Mouse (Mus musculus) intestine, embryonic 14.5 days (tissue): ENCODE data around the gene Herc4. TPM values are rescaled to one million over a fixed set of nuclear protein-coding genes. Genes with fewer than 3 reads are reported as not detected.
"Not testable (repeated sequence)": the region's sequence is repeated elsewhere in the genome, so short reads cannot be mapped to it uniquely, and the experiment has no call there.

Experiments
- ATAC-seq: fragments of 200-750 bp; cut with Nextera tagmentation; replicated peaks from 2 replicates; pipeline ENCODE4 v1.8.0; 2017; ENCODE audit warnings: low read depth, moderate number of reproducible peaks, moderate TSS enrichment, moderate library complexity; ENCODE audit not compliant: low FRiP score, low TSS enrichment
- DNase-seq: peaks from one replicate; pipeline ENCODE4 v3.0.0-alpha.2; 2018; ENCODE audit warnings: low spot score
- H3K27ac ChIP-seq: fragments of 300-500 bp; sonication (generic); 2 replicates; pipeline ENCODE4 v1.5.1; 2014; ENCODE audit warnings: low read depth, mild to moderate bottlenecking, control low read depth
- H3K27me3 ChIP-seq: fragments of 300-500 bp; sonication (generic); replicated peaks from 2 replicates; pipeline ENCODE4 v1.6.1; 2014; ENCODE audit warnings: low read length, control low read depth; ENCODE audit not compliant: control insufficient read depth, insufficient read depth
- H3K36me3 ChIP-seq: fragments of 300-500 bp; sonication (generic); 2 replicates; pipeline ENCODE4 v1.6.1; 2014; ENCODE audit warnings: low read length, control low read depth; ENCODE audit not compliant: control insufficient read depth, insufficient read depth
- H3K4me1 ChIP-seq: fragments of 300-500 bp; sonication (generic); replicated peaks from 2 replicates; pipeline ENCODE4 v1.6.1; 2014; ENCODE audit warnings: low read length, control low read depth, mixed read lengths; ENCODE audit not compliant: control insufficient read depth, insufficient read depth
- H3K4me2 ChIP-seq: fragments of 300-500 bp; sonication (generic); 2 replicates; pipeline ENCODE4 v1.6.1; 2014; ENCODE audit warnings: low read length
- H3K4me3 ChIP-seq: fragments of 300-500 bp; sonication (generic); 2 replicates; pipeline ENCODE4 v1.5.1; 2014; ENCODE audit warnings: low read depth, low read length, control low read depth, mixed read lengths
- H3K9ac ChIP-seq: fragments of 300-500 bp; sonication (generic); 2 replicates; pipeline ENCODE4 v1.6.1; 2014; ENCODE audit warnings: mild to moderate bottlenecking, low read length
- H3K9me3 ChIP-seq: fragments of 300-500 bp; sonication (generic); 2 replicates; pipeline ENCODE4 v1.6.1; 2016; ENCODE audit warnings: low read length, control low read depth; ENCODE audit not compliant: control insufficient read depth
- WGBS: fragments of 180-500 bp; shearing (Covaris S2); extraction: QIAGEN DNeasy Blood & Tissue Kit; methylation state at CpG from one replicate; pipeline ENCODE4 v1.1.7; 2014; 5-methylcytosine and 5-hydroxymethylcytosine counted together
- polyA plus RNA-seq: library from polyadenylated mRNA; unstranded; fragments of >200 nt; fragmentation: Nextera tagmentation; extraction: Ambion mirVana; gene quantifications from 2 replicates; pipeline ENCODE4 v1.2.1, GENCODE M21; 2014

Gene Herc4
- polyA plus RNA-seq, 1 experiment from 2014 or later, result 39.8 TPM

DNA sequence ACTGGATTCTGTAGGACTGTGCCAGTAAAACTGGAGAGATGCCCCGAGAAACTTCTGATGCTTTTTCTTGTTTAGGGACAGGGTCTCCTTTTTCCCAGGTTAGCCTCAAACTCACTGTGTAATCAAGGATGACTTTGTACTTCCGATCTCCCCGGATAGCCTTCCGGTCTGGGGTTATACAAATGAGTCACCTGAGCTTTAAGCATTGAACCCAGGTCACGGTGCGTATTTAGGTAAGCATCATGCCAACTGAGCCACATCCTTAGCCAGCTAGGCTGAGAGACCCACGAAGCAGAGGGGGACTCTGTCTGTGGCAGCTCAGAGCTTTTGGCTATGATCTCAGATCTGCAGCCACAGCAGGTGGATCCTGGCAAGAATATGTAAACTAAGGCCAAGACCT is 107.1 kb downstream of the Herc4 start:
- 89% methylated on average over 7 of the region's 7 CpGs for WGBS
- H3K4me3 ChIP-seq, result no peak overlapping the region
- H3K9ac ChIP-seq, result no peak overlapping the region
- no peaks in the 10 kb centered on the region for H3K36me3 ChIP-seq
- H3K27me3 ChIP-seq, result no peaks in the 10 kb centered on the region
- H3K9me3 ChIP-seq, result 0 out of 2 replicates have a peak, but pooled peaks cover 5% of the 10 kb centered on the region
- no peak overlapping the region for H3K27ac ChIP-seq
- no peaks in the 10 kb centered on the region for H3K4me1 ChIP-seq
- no peak for ATAC-seq
- no peak overlapping the region for H3K4me2 ChIP-seq
- no peak for DNase-seq

DNA sequence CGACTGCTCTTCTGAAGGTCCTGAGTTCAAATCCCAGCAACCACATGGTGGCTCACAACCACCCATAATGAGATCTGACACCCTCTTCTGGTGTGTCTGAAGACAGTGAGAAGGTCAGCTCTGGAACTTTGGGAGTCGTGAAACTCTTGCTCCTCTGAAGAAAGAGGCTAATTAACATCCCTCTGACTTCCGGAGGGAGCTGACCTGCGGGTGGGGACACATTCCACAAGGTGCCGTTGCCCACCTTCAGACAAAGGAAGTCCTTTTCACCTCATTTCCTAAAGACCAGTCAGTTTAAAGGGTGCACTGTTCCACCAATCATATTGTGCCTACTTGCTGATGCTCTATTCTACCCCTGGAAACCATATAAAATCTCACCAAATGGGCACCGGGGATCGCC is 107.5 kb downstream of the Herc4 start:
- not testable (repeated sequence) for H3K4me2 ChIP-seq, H3K27me3 ChIP-seq, H3K9ac ChIP-seq, H3K9me3 ChIP-seq, ATAC-seq, DNase-seq, H3K4me3 ChIP-seq, H3K36me3 ChIP-seq, H3K4me1 ChIP-seq, H3K27ac ChIP-seq
- WGBS, result 83% methylated on average over 7 of the region's 7 CpGs

- ATAC-seq, result no peak
- H3K36me3 ChIP-seq, result no peaks in the 10 kb centered on the region
- WGBS, result 96% methylated on average over 5 of the region's 5 CpGs
- no peak overlapping the region for H3K27ac ChIP-seq
- no peak overlapping the region for H3K9ac ChIP-seq
- H3K4me1 ChIP-seq, result no peaks in the 10 kb centered on the region
- DNase-seq, result no peak
- H3K27me3 ChIP-seq, result no peaks in the 10 kb centered on the region
- no peak overlapping the region for H3K4me2 ChIP-seq
- H3K9me3 ChIP-seq, result 0 out of 2 replicates have a peak, but pooled peaks cover 5% of the 10 kb centered on the region
- no peak overlapping the region for H3K4me3 ChIP-seq
Observed at GRCm38 (mm10) chr10:63352111-63352510, 108.5 kb downstream of the Herc4 start.

DNA sequence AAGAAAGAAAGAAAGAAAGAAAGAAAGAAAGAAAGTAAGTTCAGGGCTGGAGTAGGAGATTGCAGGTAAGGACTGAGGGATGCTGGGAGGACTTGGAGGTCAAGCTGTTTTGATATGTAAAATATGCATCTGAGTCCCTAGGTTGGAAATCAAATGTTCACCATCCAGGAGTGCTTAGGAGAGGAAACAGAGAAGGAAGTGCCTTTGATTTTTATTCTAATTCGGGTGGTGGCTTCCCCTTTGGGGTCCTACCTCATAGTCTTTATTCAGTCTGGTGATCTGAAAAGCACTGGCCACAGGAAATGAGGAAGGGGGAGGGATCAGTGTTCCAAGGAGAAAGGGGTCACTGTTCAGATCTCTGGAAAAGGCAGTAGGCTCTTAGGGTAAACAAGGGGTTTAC is 116.9 kb downstream of the Herc4 start:
- Histone ChIP-seq H3K4me2 (no peak overlapping the region), H3K4me1 (no peaks in the 10 kb centered on the region), H3K9ac (no peak overlapping the region), H3K4me3 (no peak overlapping the region), H3K9me3 (no peaks in the 10 kb centered on the region), H3K36me3 (no peaks in the 10 kb centered on the region), H3K27me3 (no peaks in the 10 kb centered on the region), H3K27ac (no peak overlapping the region)
- WGBS, result 58% methylated on average over 1 of the region's 1 CpGs
- DNase-seq (no peak), ATAC-seq (no peak)

GRCm38 (mm10) chr10:63365918-63366455 is 122.4 kb downstream of the Herc4 start:
- DNase-seq (no peak), ATAC-seq (no peak)
- Histone ChIP-seq H3K9ac (no peak overlapping the region), H3K27ac (no peak overlapping the region), H3K9me3 (no peaks in the 10 kb centered on the region), H3K36me3 (no peaks in the 10 kb centered on the region), H3K4me1 (no peaks in the 10 kb centered on the region), H3K4me2 (no peak overlapping the region), H3K27me3 (no peaks in the 10 kb centered on the region), H3K4me3 (no peak overlapping the region)
- 60% methylated on average over 7 of the region's 7 CpGs for WGBS

- Histone ChIP-seq H3K27me3 (no peaks in the 10 kb centered on the region), H3K9ac (no peak overlapping the region), H3K4me1 (no peaks in the 10 kb centered on the region), H3K36me3 (no peaks in the 10 kb centered on the region), H3K4me3 (no peak overlapping the region), H3K4me2 (no peak overlapping the region), H3K27ac (no peak overlapping the region), H3K9me3 (no peaks in the 10 kb centered on the region)
- DNase-seq (no peak), ATAC-seq (no peak)
- WGBS, result 81% methylated on average over 6 of the region's 6 CpGs
Observed at GRCm38 (mm10) chr10:63367386-63367785, 123.8 kb downstream of the Herc4 start.

Other genes with a start within 250 kb of the Herc4 start
- gene Hnrnph3, start 219.6 kb upstream of the Herc4 start, polyA plus RNA-seq, result 55.8 and 60.5 TPM in 2 replicates
- gene Pbld2, start 219.5 kb upstream of the Herc4 start, polyA plus RNA-seq, result 1.3 and 2.5 TPM in 2 replicates
- gene Pbld1, start 183.6 kb upstream of the Herc4 start, polyA plus RNA-seq, result 0.95 and 1.8 TPM in 2 replicates
- gene Atoh7, start 144.2 kb upstream of the Herc4 start, polyA plus RNA-seq, result 0.11 TPM in 1 of 2 replicates, not detected in the other
- not detected in 2 replicates for gene Mypn, start 39.9 kb upstream of the Herc4 start, polyA plus RNA-seq
- gene Sirt1, start 137.9 kb downstream of the Herc4 start, polyA plus RNA-seq, result 6.8 and 6.9 TPM in 2 replicates
- gene Dnajc12, start 138.6 kb downstream of the Herc4 start, polyA plus RNA-seq, result 7.5 and 8.3 TPM in 2 replicates
- gene Gm7075, start 178.0 kb downstream of the Herc4 start, polyA plus RNA-seq, result not detected in 2 replicates
- 1.5 and 1.7 TPM in 2 replicates for gene Ctnna3, start 186.3 kb downstream of the Herc4 start, polyA plus RNA-seq